Mouse (Mus musculus) heart, embryonic 16.5 days (tissue): Measurements from ENCODE around the gene Olfr325. TPM values are rescaled to one million over a fixed set of nuclear protein-coding genes. Genes with fewer than 3 reads are reported as not detected.
"Not testable (repeated sequence)": the region's sequence is repeated elsewhere in the genome, so short reads cannot be mapped to it uniquely, and the experiment has no call there.

ENCODE experiments used
- ATAC-seq: fragments of 200-750 bp; cut with Nextera tagmentation; replicated peaks from 2 replicates; pipeline ENCODE4 v1.8.0; 2017; ENCODE audit warnings: moderate number of reproducible peaks; ENCODE audit not compliant: insufficient read depth, low FRiP score; ENCODE audit errors: extremely low read depth
- H3K27ac ChIP-seq: fragments of 300-500 bp; sonication (generic); 2 replicates; pipeline ENCODE4 v1.5.1; 2014; ENCODE audit warnings: mild to moderate bottlenecking, low read length, control low read depth, moderate library complexity
- H3K27me3 ChIP-seq: fragments of 300-500 bp; sonication (generic); 2 replicates; pipeline ENCODE4 v1.6.1; 2014; ENCODE audit warnings: low read length, mixed read lengths; ENCODE audit not compliant: control insufficient read depth, insufficient read depth
- H3K36me3 ChIP-seq: fragments of 300-500 bp; sonication (generic); 2 replicates; pipeline ENCODE4 v1.6.1; 2014; ENCODE audit not compliant: control insufficient read depth, insufficient read depth
- H3K4me1 ChIP-seq: fragments of 300-500 bp; sonication (generic); 2 replicates; pipeline ENCODE4 v1.6.1; 2014; ENCODE audit warnings: low read length, mixed read lengths; ENCODE audit not compliant: control insufficient read depth, insufficient read depth
- H3K4me2 ChIP-seq: fragments of 300-500 bp; sonication (generic); 2 replicates; pipeline ENCODE4 v1.6.1; 2014; ENCODE audit warnings: low read depth, mild to moderate bottlenecking, control low read depth, low read length
- H3K4me3 ChIP-seq: fragments of 300-500 bp; sonication (generic); 2 replicates; pipeline ENCODE4 v1.5.1; 2014; ENCODE audit warnings: mild to moderate bottlenecking, control low read depth, low read length
- H3K9ac ChIP-seq: fragments of 300-500 bp; sonication (generic); 2 replicates; pipeline ENCODE4 v1.6.1; 2014; ENCODE audit warnings: low read length, control low read depth
- H3K9me3 ChIP-seq: fragments of 300-500 bp; sonication (generic); replicated peaks from 2 replicates; pipeline ENCODE4 v1.6.1; 2016; ENCODE audit warnings: low read length; ENCODE audit not compliant: control insufficient read depth
- WGBS: fragments of 180-500 bp; shearing (Covaris S2); extraction: QIAGEN DNeasy Blood & Tissue Kit; methylation state at CpG from one replicate; pipeline ENCODE4 v1.1.7; 2014; 5-methylcytosine and 5-hydroxymethylcytosine counted together
- polyA plus RNA-seq: library from polyadenylated mRNA; unstranded; fragments of >200 nt; fragmentation: Nextera tagmentation; extraction: Ambion mirVana; gene quantifications from 2 replicates; pipeline ENCODE4 v1.2.1, GENCODE M21; 2015

Olfr325 gene
- not detected in 2 replicates for polyA plus RNA-seq

GRCm38 (mm10) chr11:58577430-58577829 is at the start of gene Olfr325:
Gene Olfr325 (plus strand): TSS chr11:58577730.
- Histone ChIP-seq H3K27me3 (no peaks in the 10 kb centered on the region), H3K4me1 (no peaks in the 10 kb centered on the region)
- ATAC-seq = no peak

DNA sequence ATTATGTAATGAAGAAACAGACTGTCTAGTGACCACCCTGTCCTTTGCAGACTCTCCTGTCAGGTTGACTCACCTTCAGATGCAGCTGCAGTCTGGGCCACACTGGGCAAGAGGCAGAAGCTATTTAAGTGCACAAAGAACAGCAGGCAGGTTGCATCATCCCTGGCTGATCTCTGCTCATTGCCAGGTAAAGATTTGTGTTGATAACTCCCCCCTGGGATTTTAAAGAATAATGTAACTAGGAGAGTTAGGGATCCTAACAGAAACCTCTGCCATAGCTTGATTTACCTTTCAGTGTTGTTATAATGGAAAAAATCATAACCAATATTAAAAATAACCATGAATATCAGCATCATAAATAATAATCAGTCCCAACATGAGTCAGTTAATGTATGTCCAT is 42.8 kb upstream of the Olfr325 start, which contains the start of gene Olfr330:
TSS of gene Olfr330 (minus strand) at position 101 of the 400 bp plus-strand sequence.
- H3K4me3 ChIP-seq, H3K27ac ChIP-seq, H3K36me3 ChIP-seq, ATAC-seq, H3K9me3 ChIP-seq, H3K27me3 ChIP-seq, H3K9ac ChIP-seq, H3K4me2 ChIP-seq, H3K4me1 ChIP-seq: not testable (repeated sequence)

More at GRCm38 (mm10) chr11:58577430-58577829, at the start of gene Olfr325:
- Histone ChIP-seq H3K4me3 (no peak within 1 kb of the TSS), H3K36me3 (no peaks in the 10 kb centered on the region), H3K27ac (no peak within 1 kb of the TSS), H3K9ac (no peak within 1 kb of the TSS), H3K4me2 (no peak within 1 kb of the TSS), H3K9me3 (no peaks in the 10 kb centered on the region)
- 68% methylated on average over 1 of the region's 1 CpGs for WGBS

GRCm38 (mm10) chr11:58546322-58546721 is 31.2 kb upstream of the Olfr325 start, which contains the start of gene Olfr329-ps:
Gene Olfr329-ps (minus strand): TSS chr11:58546422.
- WGBS = 73% methylated on average over 5 of the region's 5 CpGs
- Histone ChIP-seq H3K4me3 (no peak within 1 kb of the TSS), H3K4me1 (no peaks in the 10 kb centered on the region), H3K4me2 (no peak within 1 kb of the TSS), H3K27ac (no peak within 1 kb of the TSS), H3K27me3 (no peaks in the 10 kb centered on the region), H3K9ac (no peak within 1 kb of the TSS), H3K9me3 (no peaks in the 10 kb centered on the region), H3K36me3 (no peaks in the 10 kb centered on the region)
- ATAC-seq = no peak

DNA sequence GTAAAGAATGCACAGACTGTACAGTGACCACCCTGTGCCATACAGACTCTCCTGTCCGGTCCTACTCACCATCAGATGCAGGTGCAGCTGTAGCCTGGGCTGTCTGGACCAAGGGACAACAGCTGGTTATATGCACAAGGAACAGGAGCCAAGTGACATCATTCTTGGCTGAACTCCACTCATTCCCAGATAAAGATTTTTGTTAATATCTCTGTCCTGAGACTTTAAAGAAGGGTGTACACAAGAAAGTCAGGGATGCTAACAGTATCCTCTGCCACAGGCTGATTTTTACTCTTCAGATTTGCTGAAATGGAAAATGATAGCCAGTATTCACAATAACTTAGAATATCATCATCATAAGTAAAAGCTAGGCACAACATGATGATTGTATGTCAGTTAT is 22.0 kb upstream of the Olfr325 start, which contains the start of gene Olfr328:
TSS of gene Olfr328 (minus strand) at position 101 of the 400 bp plus-strand sequence.
- Histone ChIP-seq H3K27ac (no peak within 1 kb of the TSS), H3K4me1 (no peaks in the 10 kb centered on the region), H3K27me3 (no peaks in the 10 kb centered on the region), H3K9ac (no peak within 1 kb of the TSS), H3K9me3 (no peaks in the 10 kb centered on the region), H3K4me2 (no peak within 1 kb of the TSS), H3K36me3 (no peaks in the 10 kb centered on the region), H3K4me3 (no peak within 1 kb of the TSS)
- WGBS = 69% methylated on average over 1 of the region's 1 CpGs
- no peak for ATAC-seq

DNA sequence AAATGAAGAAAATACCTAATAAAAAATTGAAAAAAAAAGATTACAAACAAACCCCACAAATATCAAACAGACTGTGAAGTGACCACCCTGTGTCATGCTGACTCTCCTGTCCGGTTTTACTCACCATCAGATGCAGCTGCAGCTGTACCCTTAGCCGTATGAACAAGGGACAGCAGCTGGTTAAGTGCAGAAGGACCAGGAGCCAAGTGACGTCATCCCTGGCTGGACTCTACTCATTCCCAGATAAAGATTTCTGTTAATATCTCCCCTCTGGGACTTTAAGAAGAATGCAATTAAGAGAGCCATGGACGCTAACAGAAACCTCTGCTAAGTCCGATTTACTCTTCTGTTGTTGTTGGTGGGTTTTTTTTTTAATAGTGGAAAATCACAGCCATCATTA is 7.1 kb upstream of the Olfr325 start, which contains the start of gene Olfr224:
TSS of gene Olfr224 (minus strand) at position 149 of the 400 bp plus-strand sequence.
- no peak within 1 kb of the TSS for H3K4me3 ChIP-seq
- 49% methylated on average over 5 of the region's 5 CpGs for WGBS
- H3K9ac ChIP-seq = no peak within 1 kb of the TSS
- H3K36me3 ChIP-seq = no peaks in the 10 kb centered on the region
- no peak for ATAC-seq
- H3K9me3 ChIP-seq = no peaks in the 10 kb centered on the region
- no peaks in the 10 kb centered on the region for H3K27me3 ChIP-seq
- H3K4me1 ChIP-seq = no peaks in the 10 kb centered on the region
- no peak within 1 kb of the TSS for H3K27ac ChIP-seq
- H3K4me2 ChIP-seq = no peak within 1 kb of the TSS

DNA sequence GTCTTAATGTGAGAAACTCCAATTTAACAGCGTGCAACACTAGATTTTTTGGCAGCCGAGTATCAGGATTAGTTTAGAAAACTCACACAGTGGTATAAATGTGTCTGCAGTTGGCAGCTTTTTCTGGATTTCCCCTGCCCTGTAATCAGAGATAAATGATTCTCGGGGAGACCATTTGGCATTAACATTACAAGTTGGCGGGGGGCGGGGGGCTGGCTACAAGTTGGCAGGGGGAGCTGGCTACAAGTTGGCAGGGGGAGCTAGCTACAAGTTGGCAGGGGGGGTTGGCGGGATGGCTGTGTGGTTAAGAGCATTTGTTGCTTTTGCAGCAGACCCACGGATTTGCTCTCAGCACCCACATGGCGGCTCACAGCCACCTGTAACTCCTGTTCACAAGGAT is 1.1 kb downstream of the Olfr325 start:
- H3K9ac ChIP-seq = no peak overlapping the region
- 62% methylated on average over 8 of the region's 8 CpGs for WGBS
- no peak overlapping the region for H3K4me3 ChIP-seq
- H3K4me1 ChIP-seq = no peaks in the 10 kb centered on the region
- H3K9me3 ChIP-seq = no peaks in the 10 kb centered on the region
- no peaks in the 10 kb centered on the region for H3K36me3 ChIP-seq
- H3K27me3 ChIP-seq = no peaks in the 10 kb centered on the region
- no peak overlapping the region for H3K27ac ChIP-seq
- H3K4me2 ChIP-seq = no peak overlapping the region
- no peak for ATAC-seq

GRCm38 (mm10) chr11:58587898-58588348 is 10.4 kb downstream of the Olfr325 start:
- no peaks in the 10 kb centered on the region for H3K36me3 ChIP-seq
- H3K27ac ChIP-seq = no peak overlapping the region
- 62% methylated on average over 7 of the region's 7 CpGs for WGBS
- H3K9ac ChIP-seq = no peak overlapping the region
- H3K4me3 ChIP-seq = no peak overlapping the region
- no peak overlapping the region for H3K4me2 ChIP-seq
- H3K9me3 ChIP-seq = no peaks in the 10 kb centered on the region
- ATAC-seq = no peak
- H3K27me3 ChIP-seq = no peaks in the 10 kb centered on the region
- H3K4me1 ChIP-seq = no peaks in the 10 kb centered on the region

GRCm38 (mm10) chr11:58588620-58589250 is 11.2 kb downstream of the Olfr325 start:
- 59% methylated on average over 3 of the region's 3 CpGs for WGBS
- H3K36me3 ChIP-seq = no peaks in the 10 kb centered on the region
- H3K9me3 ChIP-seq = no peaks in the 10 kb centered on the region
- no peak overlapping the region for H3K4me3 ChIP-seq
- no peak overlapping the region for H3K9ac ChIP-seq
- no peaks in the 10 kb centered on the region for H3K4me1 ChIP-seq
- no peak for ATAC-seq
- H3K27me3 ChIP-seq = no peaks in the 10 kb centered on the region
- no peak overlapping the region for H3K27ac ChIP-seq
- no peak overlapping the region for H3K4me2 ChIP-seq

DNA sequence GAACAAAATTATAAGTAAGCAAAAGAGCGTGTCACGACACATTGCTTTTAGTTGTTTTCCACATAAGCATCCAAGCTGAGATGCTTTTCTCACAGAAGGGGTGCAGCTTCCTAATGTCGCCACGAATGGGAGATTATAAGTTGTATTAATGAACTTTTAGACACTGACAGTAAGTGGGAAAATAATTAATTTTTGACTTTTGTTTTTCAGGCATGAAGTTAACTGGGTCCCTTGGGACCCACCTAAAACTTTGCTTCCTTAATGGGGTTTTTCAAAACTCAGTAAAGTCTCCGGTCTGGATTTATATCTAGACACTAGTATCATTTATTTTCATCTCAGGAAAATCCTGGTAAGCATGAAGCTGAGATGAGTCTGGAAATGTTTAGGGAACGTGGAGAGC is 17.3 kb downstream of the Olfr325 start, which contains the start of gene Olfr324:
TSS of gene Olfr324 (plus strand) at position 301 of the 400 bp plus-strand sequence.
- WGBS = 75% methylated on average over 6 of the region's 6 CpGs
- H3K4me3 ChIP-seq = no peak within 1 kb of the TSS
- ATAC-seq = no peak
- no peaks in the 10 kb centered on the region for H3K36me3 ChIP-seq
- H3K4me2 ChIP-seq = no peak within 1 kb of the TSS
- H3K27me3 ChIP-seq = no peaks in the 10 kb centered on the region
- H3K9me3 ChIP-seq = no peaks in the 10 kb centered on the region
- H3K27ac ChIP-seq = no peak within 1 kb of the TSS
- H3K4me1 ChIP-seq = no peaks in the 10 kb centered on the region
- no peak within 1 kb of the TSS for H3K9ac ChIP-seq
